Mouse (Mus musculus) midbrain, embryonic 10.5 days (tissue): ENCODE measurements around the gene Gm3020. TPM values are rescaled to one million over a fixed set of nuclear protein-coding genes. Genes with fewer than 3 reads are reported as not detected.
"Not testable (repeated sequence)": the region's sequence is repeated elsewhere in the genome, so short reads cannot be mapped to it uniquely, and the experiment has no call there.

Experiments used
- DNase-seq: peaks from one replicate; pipeline ENCODE4 v3.0.0-alpha.2; 2017; ENCODE audit warnings: low spot score
- H3K27ac ChIP-seq: fragments of 300-500 bp; sonication (generic); replicated peaks from 2 replicates; pipeline ENCODE4 v1.5.1; 2016; ENCODE audit warnings: mild to moderate bottlenecking
- H3K27me3 ChIP-seq: fragments of 300-500 bp; sonication (generic); 2 replicates; pipeline ENCODE4 v1.6.1; 2016; ENCODE audit warnings: low read depth, mild to moderate bottlenecking; ENCODE audit not compliant: poor library complexity, severe bottlenecking
- H3K36me3 ChIP-seq: fragments of 300-500 bp; sonication (generic); 2 replicates; pipeline ENCODE4 v1.6.1; 2016; ENCODE audit warnings: mild to moderate bottlenecking, moderate library complexity
- H3K4me1 ChIP-seq: fragments of 300-500 bp; sonication (generic); 2 replicates; pipeline ENCODE4 v1.6.1; 2016
- H3K4me3 ChIP-seq: fragments of 300-500 bp; sonication (generic); 2 replicates; pipeline ENCODE4 v1.5.1; 2016; ENCODE audit warnings: mild to moderate bottlenecking, moderate library complexity
- H3K9me3 ChIP-seq: fragments of 300-500 bp; sonication (generic); replicated peaks from 2 replicates; pipeline ENCODE4 v1.6.1; 2016; ENCODE audit warnings: mild to moderate bottlenecking
- WGBS: fragments of 180-500 bp; shearing (Covaris S2); methylation state at CpG from one replicate; pipeline ENCODE4 v1.1.7; 2016; 5-methylcytosine and 5-hydroxymethylcytosine counted together
- polyA plus RNA-seq: library from polyadenylated mRNA; unstranded; fragments of >200 nt; fragmentation: Nextera tagmentation; extraction: Ambion mirVana; gene quantifications from 2 replicates; pipeline ENCODE4 v1.2.1, GENCODE M21; 2016

Gm3020 gene
- 1.5 and 2.0 TPM in 2 replicates for polyA plus RNA-seq

- not testable (repeated sequence) for DNase-seq, H3K4me3 ChIP-seq, H3K27me3 ChIP-seq, H3K27ac ChIP-seq, H3K9me3 ChIP-seq, H3K36me3 ChIP-seq, H3K4me1 ChIP-seq
- WGBS: no CpG with 5 or more reads among the region's 32 CpGs
Measured at GRCm38 (mm10) chr14:3651730-3652129, at the start of gene Gm3020. Gm3020 (plus strand) TSS chr14:3652030.

GRCm38 (mm10) chr14:3634212-3634611 lies 17.6 kb upstream of the Gm3020 start, which contains the start of gene Gm3012:
Gm3012 (plus strand) TSS chr14:3634512.
- no CpG with 5 or more reads among the region's 2 CpGs for WGBS
- not testable (repeated sequence) for H3K4me3 ChIP-seq, H3K9me3 ChIP-seq, DNase-seq, H3K27ac ChIP-seq, H3K27me3 ChIP-seq, H3K4me1 ChIP-seq, H3K36me3 ChIP-seq

- not testable (repeated sequence) for H3K9me3 ChIP-seq, DNase-seq
- no CpG with 5 or more reads among the region's 3 CpGs for WGBS
Measured at GRCm38 (mm10) chr14:3688483-3688882, 36.7 kb downstream of the Gm3020 start, which contains the start of gene Gm3043. Gm3043 (plus strand) TSS chr14:3688783.

More at GRCm38 (mm10) chr14:3688483-3688882, 36.7 kb downstream of the Gm3020 start, which contains the start of gene Gm3043:
- not testable (repeated sequence) for H3K4me3 ChIP-seq, H3K4me1 ChIP-seq, H3K27ac ChIP-seq, H3K36me3 ChIP-seq, H3K27me3 ChIP-seq

Other genes with a start within 250 kb of the Gm3020 start
- gene Gm10409, start 239.4 kb upstream of the Gm3020 start, polyA plus RNA-seq: 1.5 and 2.0 TPM in 2 replicates
- 1.3 and 1.5 TPM in 2 replicates for gene Gm3005, start 223.9 kb upstream of the Gm3020 start, polyA plus RNA-seq
- gene Gm10408, start 202.7 kb upstream of the Gm3020 start, polyA plus RNA-seq: not detected in 2 replicates
- gene Gm3012, start 17.5 kb upstream of the Gm3020 start, polyA plus RNA-seq: not detected in 2 replicates
- not detected in 2 replicates for gene Gm3043, start 36.8 kb downstream of the Gm3020 start, polyA plus RNA-seq
- 0.29 and 0.41 TPM in 2 replicates for gene Gm3002, start 158.0 kb downstream of the Gm3020 start, polyA plus RNA-seq
- not detected in 2 replicates for gene Gm3033, start 194.2 kb downstream of the Gm3020 start, polyA plus RNA-seq
- gene Gm2916, start 232.1 kb downstream of the Gm3020 start, polyA plus RNA-seq: 0.19 TPM in 1 of 2 replicates, not detected in the other